In the genomic region with DNA sequence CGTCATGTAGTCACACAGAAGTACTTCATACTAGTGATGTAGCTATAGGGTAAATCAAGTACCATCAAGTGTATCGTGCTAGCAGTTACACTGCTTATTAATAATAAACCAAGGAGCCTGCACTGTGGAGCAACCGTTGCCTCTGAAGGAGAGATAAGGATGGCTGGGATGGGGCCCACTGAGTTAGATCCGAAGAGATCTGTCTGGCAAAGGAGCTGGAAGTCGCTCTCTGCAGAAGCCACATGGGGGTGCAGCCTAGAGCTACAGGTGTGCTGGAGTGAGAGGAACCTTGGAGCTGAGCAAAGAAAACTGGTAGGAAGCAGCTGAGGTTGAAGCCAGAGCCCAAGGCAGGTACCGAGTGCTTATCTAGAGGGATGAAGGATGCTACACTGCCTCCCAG, we compare ENCODE assay signal across 23 mouse cellular contexts.
"Had no signal": no experiment of that assay in that cellular context is flagged by ENCODE, and none has a peak within 500 bp of the region (broad histone marks: within the 10 kb centered on the region; RNA-seq: fewer than 3 reads in every experiment).

No protein-coding gene starts in this region.

- ATAC-seq: liver, postnatal 0 days; lung, postnatal 0 days; midbrain, embryonic 16.5 days had no signal

- H3K27ac ChIP-seq: liver, embryonic 15.5 days; lung, embryonic 15.5 days; macrophage; midbrain, embryonic 10.5 days; midbrain, embryonic 12.5 days; neural tube, embryonic 12.5 days had no signal

- H3K4me3 ChIP-seq: liver, embryonic 15.5 days; lung, embryonic 15.5 days; megakaryocyte, embryonic 14.5 days; midbrain, embryonic 10.5 days; midbrain, embryonic 12.5 days; myocyte; neural tube, embryonic 12.5 days had no signal

- H3K4me2 ChIP-seq: liver, embryonic 15.5 days; lung, embryonic 15.5 days; midbrain, embryonic 12.5 days; neural tube, embryonic 12.5 days had no signal

- DNase-seq: liver, postnatal 0 days; lung, adult 2 months; lung, postnatal 14 days; lung, postnatal 36 days; midbrain, embryonic 14.5 days; retina, postnatal 1 day; right cerebral cortex, adult 18-20 months; right cerebral cortex, postnatal 25 days; right cerebral cortex, postnatal 4 days; spleen, adult 18-20 months; thymus, adult 18-20 months; thymus, postnatal 14 days; thymus, postnatal 4 days had no signal

- H3K36me3 ChIP-seq: liver, embryonic 15.5 days; lung, embryonic 15.5 days; midbrain, embryonic 10.5 days; midbrain, embryonic 12.5 days; neural tube, embryonic 12.5 days had no signal

- H3K4me1 ChIP-seq: liver, embryonic 15.5 days; megakaryocyte, embryonic 14.5 days; neural tube, embryonic 12.5 days had no signal

- H3K9ac ChIP-seq: liver, embryonic 15.5 days; liver, postnatal 0 days; lung, embryonic 15.5 days; midbrain, embryonic 12.5 days; neural tube, embryonic 12.5 days had no signal

- H3K27me3 ChIP-seq: liver, embryonic 15.5 days; lung, embryonic 15.5 days; megakaryocyte, embryonic 14.5 days; midbrain, embryonic 12.5 days; neural tube, embryonic 12.5 days had no signal

- H3K9me3 ChIP-seq: liver, embryonic 15.5 days; lung, embryonic 15.5 days; midbrain, embryonic 10.5 days; midbrain, embryonic 12.5 days; neural tube, embryonic 12.5 days had no signal
